Mouse (Mus musculus) left cerebral cortex, adult 8-10 months (tissue): ENCODE results near the gene Thsd7b. TPM values are rescaled to one million over a fixed set of nuclear protein-coding genes. Genes with fewer than 3 reads are reported as not detected.
A peak's percentile ranks its signal among the peaks of the same experiment; 100 is the strongest.
"Not testable (repeated sequence)": the region's sequence is repeated elsewhere in the genome, so short reads cannot be mapped to it uniquely, and the experiment has no call there.

Source experiments
- DNase-seq, 2 experiments: peaks; one replicate each; pipeline ENCODE4 v3.0.0; 2022; ENCODE audit warnings: low spot score in 2 of 2
- total RNA-seq, 4 experiments: library from RNA; stranded (reverse); gene quantifications; 2 replicates each; pipeline ENCODE4 v1.2.4; 2022

Thsd7b gene
- total RNA-seq, 4 experiments from 2014 or later, result 7.2 to 8.1 (median 7.6) TPM

DNA sequence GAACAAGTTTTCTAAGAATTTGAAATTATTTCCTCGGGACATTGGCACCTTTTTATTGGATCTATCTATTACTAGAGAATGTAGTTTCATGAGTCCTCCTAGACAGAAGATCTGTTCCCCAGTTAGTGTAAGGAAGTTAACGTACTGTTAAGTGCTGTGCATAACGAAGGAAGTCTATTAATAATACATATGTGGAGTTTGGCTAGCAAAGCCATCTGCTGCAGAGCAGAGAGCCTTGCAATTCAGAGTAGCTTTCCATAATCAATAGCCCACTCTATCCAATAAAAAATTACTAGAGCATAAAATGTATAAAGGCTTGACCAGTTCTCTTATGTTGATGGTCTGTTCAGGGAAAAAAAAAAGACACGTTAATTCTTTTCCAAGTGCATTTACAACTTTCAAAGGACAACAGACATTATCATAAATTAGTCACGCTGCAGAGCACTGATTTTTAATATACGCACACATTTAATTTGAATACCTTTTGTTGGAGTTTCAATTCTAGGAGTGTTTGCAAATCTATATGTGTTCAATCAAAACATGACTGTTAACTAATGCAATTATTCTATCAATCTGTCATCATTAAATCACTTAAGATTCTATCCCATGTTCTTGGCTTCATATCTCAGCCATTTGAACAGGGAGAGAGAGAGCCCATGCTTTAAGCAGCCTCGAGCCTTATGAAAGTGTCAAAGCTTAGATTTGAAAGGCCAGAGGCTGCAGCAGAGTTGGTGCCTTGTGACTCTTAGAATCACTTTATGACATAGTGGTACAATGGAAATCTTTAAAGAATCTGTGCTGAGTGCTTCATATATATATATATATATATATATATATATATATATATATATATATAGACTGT is 346.6 kb downstream of the Thsd7b start:
- no peak for DNase-seq

DNA sequence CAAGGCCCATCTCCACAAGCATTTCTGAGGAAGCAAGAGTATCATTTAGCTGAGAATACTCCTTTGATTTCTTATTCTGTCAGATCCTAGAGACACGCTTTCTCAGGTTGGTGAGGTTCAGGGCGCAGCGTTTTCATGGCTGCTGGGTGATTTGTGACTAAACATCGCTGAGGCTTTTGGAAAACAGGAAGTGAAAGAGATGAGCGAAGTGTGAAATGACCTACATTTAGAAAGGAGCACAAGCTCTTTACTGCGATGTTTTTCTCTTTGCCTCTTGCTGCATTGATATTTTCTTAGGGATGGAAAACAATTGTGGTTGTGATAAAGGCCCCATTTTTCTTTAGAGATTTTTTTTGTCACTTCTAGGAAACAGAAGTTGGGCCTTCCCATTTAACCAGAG is 351.4 kb downstream of the Thsd7b start:
- no peak for DNase-seq

GRCm38 (mm10) chr1:129635146-129635545 is 362.0 kb downstream of the Thsd7b start:
- no peak for DNase-seq

GRCm38 (mm10) chr1:129644252-129644861 is 371.3 kb downstream of the Thsd7b start:
- no peak for DNase-seq

GRCm38 (mm10) chr1:129651448-129651847 is 378.3 kb downstream of the Thsd7b start:
- DNase-seq, result not testable (repeated sequence)

DNA sequence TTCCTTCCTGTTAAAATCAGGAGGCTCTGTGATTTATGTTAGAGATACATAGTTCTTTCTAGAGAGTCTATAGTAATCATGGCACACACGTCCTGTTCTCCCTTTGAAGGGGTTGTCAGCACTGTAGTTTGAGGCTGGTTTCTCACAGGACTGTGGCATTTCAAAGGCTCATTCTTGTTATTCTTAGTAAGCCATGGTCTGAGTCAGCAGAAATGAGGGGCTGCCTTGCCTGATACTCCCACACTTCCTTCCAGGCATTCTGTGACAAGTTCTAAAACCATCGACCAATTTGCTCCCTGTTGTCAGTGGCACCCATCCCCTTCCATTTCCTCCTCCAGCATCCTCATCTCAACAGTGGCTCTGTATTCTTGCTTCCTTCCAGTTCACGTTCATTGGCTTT is 384.9 kb downstream of the Thsd7b start:
- peak in 1 of 2 experiments; percentile 7 for DNase-seq

GRCm38 (mm10) chr1:129675878-129676277 is 402.8 kb downstream of the Thsd7b start:
- no peak for DNase-seq

GRCm38 (mm10) chr1:129678851-129679250 is 405.7 kb downstream of the Thsd7b start:
- DNase-seq, result no peak

DNA sequence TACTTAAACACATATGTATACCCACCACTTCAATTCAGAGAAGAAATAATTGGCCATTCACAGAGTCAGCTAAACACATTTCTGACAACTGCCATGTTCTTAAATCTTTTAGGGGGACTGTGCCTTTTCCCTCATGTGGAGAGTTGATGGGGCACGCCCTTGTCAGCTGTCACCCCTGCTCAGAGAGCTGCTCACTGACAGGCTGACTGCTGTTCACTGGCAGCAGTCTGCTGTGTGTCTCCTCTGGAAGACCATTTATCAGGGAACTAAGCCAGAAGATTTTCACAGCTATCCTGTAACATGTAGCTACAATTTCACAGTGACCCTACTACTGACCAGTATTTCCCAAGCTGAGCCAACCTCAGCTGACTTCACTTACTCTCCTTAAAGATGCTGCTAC is 432.6 kb downstream of the Thsd7b start:
- DNase-seq, result no peak

DNA sequence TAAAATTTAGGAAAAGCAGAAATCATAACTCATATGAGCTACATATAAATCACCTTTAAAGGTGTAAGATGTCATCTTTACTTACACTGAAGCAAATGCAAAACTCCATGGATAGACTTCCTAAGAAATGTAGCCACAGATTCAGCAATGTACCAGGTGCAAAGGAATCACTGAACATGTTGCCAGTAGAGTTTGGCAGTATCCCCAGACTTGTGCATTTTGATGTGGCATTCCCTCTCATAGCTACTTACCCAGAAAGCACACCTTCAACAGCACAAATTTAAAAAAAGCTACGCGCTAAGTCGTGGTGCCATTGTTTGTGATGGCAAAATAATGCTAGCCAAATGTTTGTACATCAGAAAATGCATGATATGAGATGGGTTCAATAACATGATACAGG is 439.6 kb downstream of the Thsd7b start:
- peak in 1 of 2 experiments; percentile 63 for DNase-seq

GRCm38 (mm10) chr1:129713571-129713970 is 440.5 kb downstream of the Thsd7b start:
- DNase-seq, result no peak

DNA sequence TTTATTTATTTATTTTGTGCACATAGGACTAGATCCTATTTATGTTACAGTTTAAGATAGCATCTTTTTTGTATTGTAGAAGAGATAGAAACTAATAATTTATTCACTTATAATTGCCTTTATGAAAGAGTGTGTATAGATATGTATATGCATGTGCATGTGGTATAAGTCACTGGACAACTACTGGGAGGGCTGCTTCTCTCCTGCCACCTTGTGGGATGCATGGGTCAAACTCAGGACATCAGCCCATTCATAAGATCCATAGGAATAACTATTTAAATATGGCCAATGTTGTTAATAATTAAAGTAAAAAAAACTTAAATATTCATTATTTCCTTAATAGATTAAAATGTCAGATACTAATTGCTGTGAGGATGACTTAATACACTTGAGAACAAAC is 446.5 kb downstream of the Thsd7b start:
- DNase-seq, result no peak

GRCm38 (mm10) chr1:129731991-129732390 is 458.9 kb downstream of the Thsd7b start:
- no peak for DNase-seq

GRCm38 (mm10) chr1:129747595-129747994 is 474.5 kb downstream of the Thsd7b start:
- no peak for DNase-seq

GRCm38 (mm10) chr1:129756548-129757240 is 483.6 kb downstream of the Thsd7b start:
- DNase-seq, result no peak

DNA sequence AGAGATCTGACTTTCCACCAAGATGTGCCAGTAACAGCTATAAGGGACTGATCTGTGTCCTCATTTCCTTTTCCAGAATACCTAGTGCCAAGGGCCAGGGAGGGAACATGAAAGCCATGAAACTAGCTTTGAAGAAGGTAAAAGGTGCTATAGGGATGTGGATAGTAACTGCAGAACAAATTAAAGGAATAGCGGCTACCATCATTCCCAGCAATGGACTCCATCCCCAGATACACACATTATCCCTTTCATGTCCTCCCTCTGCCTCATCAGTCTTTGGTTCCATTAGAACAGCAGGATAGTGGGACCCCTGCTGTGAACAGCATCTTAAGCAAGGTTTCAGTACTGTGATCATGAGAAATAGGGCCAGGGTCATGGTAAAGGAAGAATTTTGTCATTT is 485.9 kb downstream of the Thsd7b start:
- DNase-seq, result no peak

- DNase-seq, result no peak
These were observed 488.1 kb downstream of the Thsd7b start for GRCm38 (mm10) chr1:129761234-129761633.

GRCm38 (mm10) chr1:129764748-129765147 is 491.6 kb downstream of the Thsd7b start:
- no peak for DNase-seq

- DNase-seq, result no peak
These were observed 504.0 kb downstream of the Thsd7b start for GRCm38 (mm10) chr1:129777055-129777454.

DNA sequence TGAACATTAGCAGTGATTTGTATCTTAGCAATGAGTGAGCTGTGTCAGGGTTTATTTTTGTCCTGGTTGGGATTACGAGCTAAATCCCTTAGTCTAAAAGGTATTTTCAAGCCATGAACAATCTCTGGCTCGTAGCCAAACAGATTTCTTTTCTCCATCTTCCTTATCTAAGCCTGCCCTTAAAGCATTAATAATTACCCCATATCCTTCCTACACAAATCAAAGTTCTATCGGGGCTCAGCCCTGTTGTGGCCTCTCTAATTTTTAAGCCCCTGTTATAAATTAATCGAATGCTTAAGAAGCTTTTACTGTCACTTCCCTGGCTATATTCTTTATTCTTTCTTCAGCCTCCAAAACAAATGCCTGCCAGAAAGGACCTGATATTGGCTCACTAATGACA is 506.4 kb downstream of the Thsd7b start:
- no peak for DNase-seq

- DNase-seq, result no peak
These were observed 507.5 kb downstream of the Thsd7b start for GRCm38 (mm10) chr1:129780589-129780988.

- no peak for DNase-seq
These were observed 525.4 kb downstream of the Thsd7b start for GRCm38 (mm10) chr1:129798519-129798918.
